Mouse (Mus musculus) embryonic fibroblast, embryonic 13.5 days (primary cell): ENCODE results near the gene Patl1.

Source experiments
- CTCF ChIP-seq: IDR thresholded peaks from 2 replicates; pipeline ENCODE4 v1.5.1; 2011; ENCODE audit warnings: mild to moderate bottlenecking, control low read depth, low read length, moderate library complexity, borderline replicate concordance; ENCODE audit not compliant: insufficient read depth
- POLR2A ChIP-seq: IDR thresholded peaks from 2 replicates; pipeline ENCODE4 v1.6.1; 2011; ENCODE audit warnings: low read depth, mild to moderate bottlenecking, control low read depth, low read length, moderate library complexity

DNA sequence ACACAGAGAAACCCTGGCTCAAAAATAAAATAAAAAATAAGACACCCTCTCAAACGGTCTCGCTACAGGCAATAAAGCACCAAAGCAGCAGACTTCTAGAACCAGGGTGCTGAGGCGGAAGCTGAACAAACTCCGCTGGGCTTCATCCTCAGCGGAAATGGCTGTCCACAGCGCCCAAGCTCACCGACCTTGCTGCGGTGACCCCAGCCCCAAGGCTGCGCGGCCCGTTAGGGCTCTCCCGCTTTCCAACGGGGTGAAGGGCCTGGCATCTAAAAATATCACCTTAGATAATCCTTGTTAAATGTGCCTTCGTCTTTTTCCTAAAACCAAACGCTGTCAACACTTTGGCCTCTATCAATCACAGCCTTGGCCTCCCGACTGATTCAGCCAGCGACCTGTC, 596 bp upstream of the Patl1 start:
- TF ChIP-seq CTCF (no peak), POLR2A (no peak; the same call in 1 of the 2 replicates)
